Mouse (Mus musculus) adrenal gland, adult (tissue): ENCODE results near the gene Olfr786.

Experiments used
- DNase-seq, 2 experiments: peaks; one replicate each; pipeline ENCODE4 v3.0.0; 2022 to 2023; ENCODE audit warnings: low spot score in 1 of 2; ENCODE audit not compliant: inconsistent age in 2 of 2

Gene Olfr786

GRCm38 (mm10) chr10:129427006-129427405 is at the start of gene Olfr786:
Olfr786 (plus strand) TSS chr10:129427306.
- DNase-seq, result no peak

DNA sequence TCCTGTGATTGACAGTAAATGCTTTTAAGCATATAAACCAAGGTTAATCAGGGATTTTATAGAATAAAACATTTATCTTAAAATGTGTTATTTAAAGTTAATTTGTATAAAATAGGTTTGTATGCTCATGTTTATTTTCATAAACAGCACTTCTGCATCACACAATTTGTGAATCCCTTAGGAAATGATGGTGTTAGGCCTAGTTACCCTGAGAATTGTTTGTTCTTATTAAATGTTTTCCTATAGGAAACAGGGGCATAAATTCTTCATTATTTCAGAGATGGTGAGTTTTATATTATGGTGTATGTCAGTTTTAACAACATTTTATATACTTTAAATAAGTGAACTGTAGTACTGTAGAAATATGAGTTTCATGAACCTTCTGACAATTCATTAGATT is 43.3 kb upstream of the Olfr786 start, which contains the start of gene Olfr784:
TSS of gene Olfr784 (plus strand) at position 301 of the 400 bp plus-strand sequence.
- no peak for DNase-seq

DNA sequence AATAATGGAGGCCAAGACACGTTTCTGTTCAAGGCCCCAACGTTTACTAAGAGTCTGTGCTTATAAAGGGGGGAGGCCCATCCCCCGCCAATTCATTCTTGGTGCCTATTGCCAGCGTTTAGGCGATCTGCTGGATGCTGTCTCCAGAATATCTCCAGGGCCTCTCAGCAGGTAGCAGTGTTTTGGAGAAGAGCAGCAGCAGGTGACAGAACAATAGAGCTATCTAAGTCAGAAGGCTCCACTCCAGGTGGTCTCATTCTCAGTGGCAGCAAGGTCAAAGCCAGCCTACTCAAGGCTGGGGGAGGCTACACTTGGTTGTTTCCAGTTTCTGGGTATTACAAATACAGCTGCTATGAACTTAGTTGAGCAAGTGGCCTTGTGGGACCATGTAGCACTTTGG is 26.2 kb upstream of the Olfr786 start:
- peak in 1 of 2 experiments; percentile 5 for DNase-seq

- no peak for DNase-seq
Observed at GRCm38 (mm10) chr10:129405126-129405525, 22.0 kb upstream of the Olfr786 start, which contains the start of gene Olfr785. Olfr785 (plus strand) TSS chr10:129405426.

- no peak for DNase-seq
Observed at GRCm38 (mm10) chr10:129461562-129461961, 34.5 kb downstream of the Olfr786 start, which contains the start of gene Olfr787. Olfr787 (plus strand) TSS chr10:129461862.

- DNase-seq, result no peak
Observed at GRCm38 (mm10) chr10:129470698-129471097, 43.6 kb downstream of the Olfr786 start, which contains the start of gene Olfr788. Olfr788 (plus strand) TSS chr10:129470998.

DNA sequence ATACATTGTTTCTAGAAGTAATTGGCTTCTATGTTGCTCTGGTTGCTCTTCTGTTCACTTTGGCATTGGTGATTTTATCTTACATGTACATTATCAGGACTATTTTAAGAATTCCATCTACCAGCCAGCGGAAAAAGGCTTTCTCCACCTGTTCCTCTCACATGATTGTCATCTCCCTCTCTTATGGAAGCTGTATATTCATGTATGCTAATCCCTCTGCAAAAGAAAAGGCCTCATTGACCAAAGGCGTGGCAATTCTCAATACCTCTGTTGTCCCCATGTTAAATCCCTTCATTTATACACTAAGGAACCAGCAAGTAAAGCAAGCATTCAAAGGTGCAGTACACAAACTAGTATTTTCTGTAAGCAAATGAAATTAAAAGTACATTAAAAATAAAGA is 46.1 kb downstream of the Olfr786 start:
- DNase-seq, result no peak

DNA sequence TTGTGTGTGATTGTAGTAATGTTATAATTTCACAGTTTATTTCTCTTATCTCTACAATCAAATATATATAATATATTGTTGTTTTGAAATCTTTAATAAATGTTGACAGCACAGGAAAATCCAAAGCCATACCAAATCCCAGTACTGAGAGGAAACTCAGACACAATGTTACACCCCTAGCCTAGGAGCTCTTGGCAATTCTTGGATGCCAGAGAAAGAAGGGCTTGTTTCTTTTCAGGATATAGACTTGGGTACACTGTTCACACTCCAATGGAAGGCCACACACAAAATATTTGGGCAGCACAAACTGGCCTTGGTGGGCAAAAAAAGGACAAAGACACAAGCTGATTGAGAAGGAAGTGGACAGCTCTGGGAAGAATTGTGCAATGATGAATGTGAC is 46.6 kb downstream of the Olfr786 start:
- peak in 1 of 2 experiments; percentile 6 for DNase-seq

- no peak for DNase-seq
Observed at GRCm38 (mm10) chr10:129484452-129484851, 57.3 kb downstream of the Olfr786 start, which contains the start of gene Olfr789. Olfr789 (plus strand) TSS chr10:129484752.
